Mouse (Mus musculus) testis, postnatal 14 days (tissue): ENCODE data around the gene Afap1l2.

Source experiments
- DNase-seq: peaks from one replicate; pipeline ENCODE4 v3.0.0; 2021; ENCODE audit warnings: low spot score

The Afap1l2 gene

GRCm38 (mm10) chr19:56976515-56976914, 31.5 kb downstream of the Afap1l2 start:
- no peak for DNase-seq

- no peak for DNase-seq
Measured at GRCm38 (mm10) chr19:56975502-56975901, 32.5 kb downstream of the Afap1l2 start.

GRCm38 (mm10) chr19:56974159-56974558, 33.9 kb downstream of the Afap1l2 start:
- DNase-seq: no peak

GRCm38 (mm10) chr19:56972768-56973167, 35.3 kb downstream of the Afap1l2 start:
- DNase-seq: no peak

GRCm38 (mm10) chr19:56971347-56971746, 36.7 kb downstream of the Afap1l2 start:
- no peak for DNase-seq

- DNase-seq: no peak
Measured at GRCm38 (mm10) chr19:56963876-56964275, 44.2 kb downstream of the Afap1l2 start.

- DNase-seq: no peak
Measured at GRCm38 (mm10) chr19:56959601-56960000, 48.4 kb downstream of the Afap1l2 start.

GRCm38 (mm10) chr19:56959057-56959456, 49.0 kb downstream of the Afap1l2 start:
- no peak for DNase-seq

GRCm38 (mm10) chr19:56958582-56959021, 49.4 kb downstream of the Afap1l2 start:
- peak; percentile 25 for DNase-seq

- no peak for DNase-seq
Measured at GRCm38 (mm10) chr19:56958011-56958410, 50.0 kb downstream of the Afap1l2 start.

GRCm38 (mm10) chr19:56955568-56956513, 52.2 kb downstream of the Afap1l2 start:
- no peak for DNase-seq

- DNase-seq: no peak
Measured at GRCm38 (mm10) chr19:56954857-56955256, 53.2 kb downstream of the Afap1l2 start.

- DNase-seq: no peak
Measured at GRCm38 (mm10) chr19:56953856-56954255, 54.2 kb downstream of the Afap1l2 start.

GRCm38 (mm10) chr19:56950818-56951217, 57.2 kb downstream of the Afap1l2 start:
- no peak for DNase-seq

GRCm38 (mm10) chr19:56949868-56950267, 58.2 kb downstream of the Afap1l2 start:
- DNase-seq: no peak

GRCm38 (mm10) chr19:56947971-56948610, 59.9 kb downstream of the Afap1l2 start:
- no peak for DNase-seq

- no peak for DNase-seq
Measured at GRCm38 (mm10) chr19:56946727-56947126, 61.3 kb downstream of the Afap1l2 start.

- no peak for DNase-seq
Measured at GRCm38 (mm10) chr19:56946277-56946676, 61.8 kb downstream of the Afap1l2 start.

GRCm38 (mm10) chr19:56945621-56946020, 62.4 kb downstream of the Afap1l2 start:
- DNase-seq: no peak

GRCm38 (mm10) chr19:56944826-56945225, 63.2 kb downstream of the Afap1l2 start:
- no peak for DNase-seq

- no peak for DNase-seq
Measured at GRCm38 (mm10) chr19:56944211-56944610, 63.8 kb downstream of the Afap1l2 start.

- no peak for DNase-seq
Measured at GRCm38 (mm10) chr19:56942216-56942615, 65.8 kb downstream of the Afap1l2 start.

- DNase-seq: no peak
Measured at GRCm38 (mm10) chr19:56940507-56940906, 67.5 kb downstream of the Afap1l2 start.
